Mouse (Mus musculus): ENCODE measurements around the gene Tent4b.
"Not testable (repeated sequence)": the region's sequence is repeated elsewhere in the genome, so short reads cannot be mapped to it uniquely, and the experiment has no call there.

The Tent4b gene

GRCm38 (mm10) chr8:88198945-88199571, at the start of gene Tent4b:
Gene Tent4b (plus strand): TSS chr8:88199213.
- peak; percentile 82 for DNase-seq (ENCODE audit: low spot score)

- DNase-seq (ENCODE audit: low spot score) = no peak
These were observed 48.1 kb upstream of the Tent4b start for GRCm38 (mm10) chr8:88150910-88151371.

- no peak for DNase-seq (ENCODE audit: low spot score)
These were observed 38.6 kb upstream of the Tent4b start for GRCm38 (mm10) chr8:88160237-88160995.

- DNase-seq (ENCODE audit: low spot score) = peak; percentile 75
These were observed 37.6 kb upstream of the Tent4b start for GRCm38 (mm10) chr8:88161439-88161838.

GRCm38 (mm10) chr8:88175264-88175663, 23.7 kb upstream of the Tent4b start:
- DNase-seq (ENCODE audit: low spot score) = no peak

- DNase-seq (ENCODE audit: low spot score) = no peak
These were observed 21.7 kb upstream of the Tent4b start for GRCm38 (mm10) chr8:88177291-88177690.

DNA sequence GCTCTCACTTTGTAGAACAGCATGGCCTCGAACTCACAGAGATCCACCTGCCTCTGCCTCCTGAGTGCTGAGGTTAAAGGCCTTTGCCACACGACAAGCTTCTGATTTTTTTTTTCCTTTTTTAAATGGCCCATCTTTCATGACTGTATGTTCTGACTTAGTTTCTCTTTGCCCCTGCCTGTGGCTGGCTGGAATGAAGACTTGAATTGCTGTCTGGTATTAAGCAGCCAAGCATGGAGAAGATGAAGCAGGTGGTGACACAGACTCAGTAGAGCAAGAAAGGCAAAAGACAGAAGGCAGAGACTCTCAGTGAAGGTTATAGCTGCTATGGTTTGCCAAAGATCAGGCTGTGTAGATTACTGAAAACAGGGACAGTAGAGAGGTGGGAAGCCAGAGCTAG, 15.9 kb upstream of the Tent4b start:
- DNase-seq (ENCODE audit: low spot score) = no peak

DNA sequence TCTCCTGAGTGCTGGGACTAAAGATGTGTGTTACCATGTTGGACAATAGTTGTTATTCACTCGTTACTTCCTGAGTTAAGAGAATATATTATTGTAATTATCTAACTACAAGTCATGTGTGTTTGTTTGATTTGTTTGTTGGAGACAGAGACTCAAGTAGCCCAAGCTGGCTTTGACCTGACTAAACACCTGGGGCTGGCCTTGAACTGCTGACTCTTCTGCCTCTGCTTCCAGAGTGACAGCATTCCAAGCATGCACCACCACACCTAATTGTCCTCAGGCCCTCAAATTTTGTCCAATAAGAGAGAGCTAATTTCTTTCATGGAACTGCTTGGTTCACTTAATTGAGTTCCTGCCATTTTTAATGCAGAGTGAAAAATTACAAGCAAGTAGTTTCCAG, 14.1 kb upstream of the Tent4b start:
- DNase-seq (ENCODE audit: low spot score) = no peak

- no peak for DNase-seq (ENCODE audit: low spot score)
These were observed 13.3 kb upstream of the Tent4b start for GRCm38 (mm10) chr8:88185716-88186115.

DNA sequence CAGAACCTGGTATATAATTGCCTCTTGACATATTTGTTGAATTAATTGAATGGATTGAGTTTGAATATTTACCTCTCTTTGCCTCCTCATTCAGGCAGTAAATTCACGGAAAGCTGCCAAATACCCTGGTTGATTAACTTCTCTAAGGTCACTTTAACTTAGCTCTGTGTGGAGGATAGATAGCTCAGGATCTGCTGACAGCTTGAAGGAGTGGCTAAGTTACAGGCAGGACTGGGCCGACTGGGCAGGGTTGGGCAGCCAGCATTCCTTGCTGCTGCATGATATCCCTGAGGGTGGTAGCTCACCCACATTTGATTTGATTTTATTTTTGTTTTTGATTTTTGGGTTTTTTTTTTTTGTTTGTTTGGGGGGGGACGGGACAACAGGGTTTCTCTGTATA, 1.7 kb upstream of the Tent4b start:
- DNase-seq (ENCODE audit: low spot score) = no peak

- DNase-seq (ENCODE audit: low spot score) = no peak
These were observed 465 bp upstream of the Tent4b start for GRCm38 (mm10) chr8:88198551-88198944.

DNA sequence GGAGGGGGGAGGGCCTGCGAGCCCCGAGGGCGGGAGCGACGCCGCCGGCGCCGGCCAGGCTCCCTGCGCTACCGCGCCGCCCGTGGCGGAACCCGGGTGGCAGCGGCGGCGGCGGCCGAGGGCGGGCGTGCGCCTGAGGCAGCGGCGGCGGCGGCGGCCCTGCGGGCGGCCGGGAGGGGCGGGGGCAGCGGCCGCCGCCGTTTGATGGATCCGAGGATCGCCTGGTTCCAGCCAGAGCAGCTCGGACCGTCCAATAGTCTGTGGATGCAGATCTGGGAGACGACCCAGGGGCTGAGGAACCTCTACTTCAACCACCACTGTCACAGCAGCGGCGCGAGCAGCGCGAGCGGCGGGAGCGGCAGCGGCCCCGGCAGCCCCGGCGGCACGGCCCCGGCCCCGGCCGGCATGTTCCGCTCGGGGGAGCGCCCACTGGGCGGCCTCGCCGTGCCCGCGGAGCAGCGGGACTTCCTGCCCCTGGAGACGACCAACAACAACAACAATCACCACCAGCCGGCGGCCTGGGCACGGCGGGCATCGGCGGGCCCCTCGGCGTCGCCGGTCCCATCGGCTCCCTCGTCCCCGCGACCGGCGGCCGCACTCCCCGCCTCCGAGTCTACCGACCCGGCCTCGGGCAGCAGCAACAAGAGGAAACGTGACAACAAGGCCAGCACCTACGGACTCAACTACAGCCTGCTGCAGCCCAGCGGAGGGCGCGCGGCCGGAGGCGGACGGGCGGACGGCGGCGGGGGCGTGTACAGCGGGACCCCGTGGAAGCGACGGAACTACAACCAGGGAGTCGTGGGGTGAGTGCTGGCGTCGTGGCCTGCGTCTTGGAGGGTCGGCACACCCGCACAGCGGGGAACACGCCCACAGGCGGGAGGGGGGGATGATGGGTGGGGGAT, 938 bp downstream of the Tent4b start:
- DNase-seq (ENCODE audit: low spot score) = peak; percentile 19

DNA sequence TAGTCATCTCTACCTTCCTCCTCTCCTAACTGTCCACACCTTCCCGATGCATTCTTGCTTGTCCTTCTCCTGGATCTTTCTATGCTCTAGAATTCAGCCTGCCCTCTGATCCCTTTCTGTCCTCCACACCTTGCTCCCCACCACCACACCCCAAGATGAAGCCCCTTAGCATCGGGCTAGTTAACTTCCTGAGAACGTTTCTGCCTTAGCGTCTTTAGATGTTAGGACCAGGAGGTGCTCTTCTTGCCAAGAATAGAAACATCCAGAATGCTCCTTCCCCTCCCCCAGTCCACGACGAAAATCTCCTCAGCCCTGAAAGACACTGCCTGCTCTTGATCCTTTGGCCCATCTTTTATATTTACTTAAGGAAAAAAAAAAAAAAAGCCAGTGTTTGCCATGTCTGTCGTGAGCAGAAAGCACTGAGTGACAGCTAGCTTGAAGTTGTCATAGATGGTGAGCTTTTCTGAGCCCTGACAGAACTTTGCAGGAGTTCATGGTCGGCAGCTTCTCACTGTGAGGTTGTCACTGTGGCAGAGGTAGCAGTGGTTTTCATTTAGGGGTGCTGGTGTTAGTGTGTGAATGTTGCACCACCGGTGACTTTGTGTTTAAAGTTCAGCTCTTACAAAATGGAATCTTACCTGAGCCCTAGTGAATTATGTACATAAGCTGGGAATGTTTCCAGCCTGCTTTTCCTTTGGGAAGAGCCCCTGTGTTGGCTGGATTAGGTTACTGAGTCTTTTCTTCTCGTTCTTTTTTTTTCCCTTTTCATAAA, 1.9 kb downstream of the Tent4b start:
- peak; percentile 13 for DNase-seq (ENCODE audit: low spot score)

GRCm38 (mm10) chr8:88201641-88202040, 2.6 kb downstream of the Tent4b start:
- DNase-seq (ENCODE audit: low spot score) = no peak

DNA sequence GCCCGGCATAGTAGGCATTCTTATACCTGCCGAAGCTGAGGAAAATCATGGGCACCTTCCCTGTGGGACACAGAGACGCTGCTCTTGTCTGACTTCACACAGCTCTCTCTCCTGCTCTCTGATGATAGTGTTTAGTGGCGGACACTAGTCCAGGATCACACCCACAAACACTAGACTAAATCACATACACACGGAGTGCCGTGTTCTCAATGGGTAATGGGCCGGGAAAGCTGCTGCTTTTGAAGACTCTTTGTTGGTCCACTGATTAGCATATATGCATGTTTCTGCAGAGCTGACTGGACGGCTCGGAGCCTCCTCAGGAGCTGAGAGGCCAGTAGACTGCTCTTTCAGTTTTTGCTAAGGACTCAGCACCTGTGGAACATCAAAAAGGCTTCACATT, 7.0 kb downstream of the Tent4b start:
- DNase-seq (ENCODE audit: low spot score) = no peak

- no peak for DNase-seq (ENCODE audit: low spot score)
These were observed 8.3 kb downstream of the Tent4b start for GRCm38 (mm10) chr8:88207121-88207821.

- not testable (repeated sequence) for DNase-seq (ENCODE audit: low spot score)
These were observed 11.2 kb downstream of the Tent4b start for GRCm38 (mm10) chr8:88209930-88210827.

DNA sequence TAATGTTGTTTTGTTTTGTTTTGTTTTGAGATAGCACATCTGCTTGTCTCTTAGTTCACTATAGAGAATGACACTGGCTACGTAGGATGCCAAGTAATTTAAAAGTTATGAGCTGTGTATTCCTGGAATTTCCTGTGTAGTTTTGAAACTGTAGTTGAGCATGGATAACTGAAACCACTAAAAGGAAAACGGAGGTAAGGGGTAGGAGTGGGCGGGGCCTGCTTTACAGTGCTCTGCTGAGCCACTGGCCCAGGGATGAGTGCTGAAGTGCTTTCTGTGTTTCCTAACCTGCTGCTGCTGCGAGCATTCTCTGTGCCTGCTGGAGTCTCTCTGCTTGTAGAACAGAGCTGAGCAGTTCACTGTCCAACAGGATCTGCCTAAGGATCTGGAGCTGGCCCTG, 22.3 kb downstream of the Tent4b start:
- DNase-seq (ENCODE audit: low spot score) = no peak

DNA sequence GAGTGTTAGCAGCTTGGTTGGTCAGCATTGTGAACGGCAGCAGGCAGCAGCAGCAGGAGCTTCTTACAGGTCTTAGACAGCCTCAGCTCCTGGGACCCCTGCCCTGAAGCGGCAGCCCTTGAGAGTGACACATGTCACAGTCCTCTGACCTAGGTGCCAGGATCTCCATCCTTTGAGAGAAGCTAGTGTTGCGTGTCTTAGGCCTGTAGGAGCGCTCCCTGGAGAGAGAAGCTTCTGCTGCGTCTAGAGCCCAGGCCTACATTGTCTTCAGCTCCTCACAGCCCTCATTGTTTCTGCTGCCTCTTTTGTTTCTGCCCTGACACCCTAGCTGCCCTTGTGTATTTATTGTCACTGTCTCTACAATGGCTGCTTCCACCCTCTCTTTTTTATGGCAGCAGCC, 26.3 kb downstream of the Tent4b start:
- no peak for DNase-seq (ENCODE audit: low spot score)

DNA sequence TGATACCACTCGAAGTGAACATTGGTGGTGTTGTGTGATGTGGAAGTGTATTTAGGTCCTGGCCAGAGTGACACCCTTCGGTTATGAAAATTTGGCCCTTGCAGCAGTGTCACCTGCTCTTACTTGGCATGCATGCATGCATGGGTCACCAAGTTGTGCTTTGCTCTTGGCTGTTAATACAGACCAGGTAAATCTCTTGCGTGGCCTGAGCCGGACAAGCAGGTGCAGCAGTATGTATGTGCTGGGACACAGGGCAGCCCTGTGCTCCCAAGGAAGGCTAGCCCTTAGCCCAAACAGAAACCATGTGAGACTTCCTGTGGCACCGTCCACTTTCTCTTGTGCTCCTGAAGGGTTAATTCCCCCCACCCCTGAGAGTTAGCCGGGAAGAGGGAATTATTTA, 28.8 kb downstream of the Tent4b start:
- DNase-seq (ENCODE audit: low spot score) = no peak

Measured in c-Kit-positive CD71-positive TER-119-positive erythroid progenitor cells, embryonic 14.5 days (primary cell).